Mouse (Mus musculus): ENCODE data around the gene Mt3.

GRCm38 (mm10) chr8:94104146-94104545, 48.3 kb upstream of the Mt3 start:
- TF ChIP-seq CTCF (IDR thresholded peaks at IDR 0.05; ENCODE audit: low read depth, low read length) (no peak), GATA1 (IDR thresholded peaks at IDR 0.05; ENCODE audit: borderline replicate concordance, low read length) (no peak), TAL1 (conservative IDR thresholded peaks at IDR 0.05; ENCODE audit: low read depth, low read length) (no peak), POLR2AphosphoS5 (IDR thresholded peaks at IDR 0.05; ENCODE audit: insufficient replicate concordance, low read depth, low read length) (no peak)

Measured in G1E (cell line).